Mouse (Mus musculus): ENCODE results near the gene Pan2.

- TF ChIP-seq POLR2A (IDR thresholded peaks at IDR 0.05; ENCODE audit: borderline replicate concordance, extremely low read depth, insufficient read depth, insufficient read length, poor library complexity, severe bottlenecking), result no peak
- TF ChIP-seq CTCF (IDR thresholded peaks at IDR 0.05; ENCODE audit: borderline replicate concordance, extremely low read depth, insufficient read depth, insufficient read length), result no peak
Observed at GRCm38 (mm10) chr10:128315578-128315977, 12.4 kb downstream of the Pan2 start.

Data from brain, embryonic 14.5 days (tissue).